Mouse (Mus musculus) thymus, postnatal 14 days (tissue): Measurements from ENCODE around the gene Fgd1.

Experiments used
- DNase-seq: peaks from one replicate; pipeline ENCODE4 v3.0.0; 2021

Fgd1 gene

GRCm38 (mm10) chrX:151096171-151097058 is 50.5 kb downstream of the Fgd1 start, which contains the start of gene Tsr2:
Tsr2 (minus strand) TSS chrX:151096543.
- DNase-seq: peak; percentile 71

- no peak for DNase-seq
Measured at GRCm38 (mm10) chrX:151107301-151108067, 61.5 kb downstream of the Fgd1 start.

- peak; percentile 24 for DNase-seq
Measured at GRCm38 (mm10) chrX:151116795-151117194, 70.8 kb downstream of the Fgd1 start.

- DNase-seq: peak; percentile 5
Measured at GRCm38 (mm10) chrX:151117432-151117831, 71.5 kb downstream of the Fgd1 start.

- DNase-seq: no peak
Measured at GRCm38 (mm10) chrX:151123933-151124332, 78.0 kb downstream of the Fgd1 start.

GRCm38 (mm10) chrX:151130493-151130892 is 84.5 kb downstream of the Fgd1 start:
- no peak for DNase-seq

- DNase-seq: no peak
Measured at GRCm38 (mm10) chrX:151132785-151133184, 86.8 kb downstream of the Fgd1 start.
